Mouse (Mus musculus) forebrain, embryonic 11.5 days (tissue): ENCODE measurements around the gene Klk9. TPM values are rescaled to one million over a fixed set of nuclear protein-coding genes. Genes with fewer than 3 reads are reported as not detected.

Experiments used
- ATAC-seq: fragments of 200-750 bp; cut with Nextera tagmentation; replicated peaks from 2 replicates; pipeline ENCODE4 v1.8.0; 2017; ENCODE audit warnings: moderate TSS enrichment; ENCODE audit not compliant: low FRiP score
- DNase-seq: peaks from one replicate; pipeline ENCODE4 v3.0.0-alpha.2; 2017; ENCODE audit warnings: low spot score
- H3K27ac ChIP-seq: fragments of 300-500 bp; sonication (generic); 2 replicates; pipeline ENCODE4 v1.5.1; 2014; ENCODE audit warnings: low read depth, low read length
- H3K27me3 ChIP-seq: fragments of 300-500 bp; sonication (generic); 2 replicates; pipeline ENCODE4 v1.6.1; 2014; ENCODE audit warnings: mild to moderate bottlenecking, low read length, mixed read lengths; ENCODE audit not compliant: control insufficient read depth, insufficient read depth
- H3K36me3 ChIP-seq: fragments of 300-500 bp; sonication (generic); 2 replicates; pipeline ENCODE4 v1.6.1; 2014; ENCODE audit warnings: mild to moderate bottlenecking, low read length, moderate library complexity, mixed read lengths; ENCODE audit not compliant: control insufficient read depth, insufficient read depth
- H3K4me1 ChIP-seq: fragments of 300-500 bp; sonication (generic); replicated peaks from 2 replicates; pipeline ENCODE4 v1.6.1; 2014; ENCODE audit warnings: low read length, mixed read lengths; ENCODE audit not compliant: control insufficient read depth, insufficient read depth
- H3K4me2 ChIP-seq: fragments of 300-500 bp; sonication (generic); 2 replicates; pipeline ENCODE4 v1.6.1; 2014; ENCODE audit warnings: low read depth, mild to moderate bottlenecking, low read length, moderate library complexity, mixed read lengths; ENCODE audit not compliant: severe bottlenecking
- H3K4me3 ChIP-seq: fragments of 300-500 bp; sonication (generic); 2 replicates; pipeline ENCODE4 v1.5.1; 2014; ENCODE audit warnings: low read depth, low read length
- H3K9ac ChIP-seq: fragments of 300-500 bp; sonication (generic); 2 replicates; pipeline ENCODE4 v1.6.1; 2014; ENCODE audit warnings: low read length
- H3K9me3 ChIP-seq: fragments of 300-500 bp; sonication (generic); 2 replicates; pipeline ENCODE4 v1.6.1; 2016; ENCODE audit warnings: low read length, mixed read lengths; ENCODE audit not compliant: control insufficient read depth
- WGBS: fragments of 180-500 bp; shearing (Covaris S2); extraction: QIAGEN DNeasy Blood & Tissue Kit; methylation state at CpG from one replicate; pipeline ENCODE4 v1.1.7; 2014; 5-methylcytosine and 5-hydroxymethylcytosine counted together
- polyA plus RNA-seq: library from polyadenylated mRNA; unstranded; fragments of >200 nt; fragmentation: Nextera tagmentation; extraction: Ambion mirVana; gene quantifications from 2 replicates; pipeline ENCODE4 v1.2.1, GENCODE M21; 2014

The Klk9 gene
- polyA plus RNA-seq, 1 experiment from 2014 or later, result not detected

- no peaks in the 10 kb centered on the region for H3K9me3 ChIP-seq
- H3K27ac ChIP-seq, result no peak overlapping the region
- H3K9ac ChIP-seq, result no peak overlapping the region
- peaks cover 12% of the 10 kb centered on the region for H3K27me3 ChIP-seq
- DNase-seq (no peak), ATAC-seq (no peak)
- H3K4me2 ChIP-seq, result no peak overlapping the region
- no peaks in the 10 kb centered on the region for H3K4me1 ChIP-seq
- WGBS, result 82% methylated on average over 7 of the region's 7 CpGs
- H3K4me3 ChIP-seq, result no peak overlapping the region
- H3K36me3 ChIP-seq, result no peaks in the 10 kb centered on the region
These were observed 8.2 kb downstream of the Klk9 start for GRCm38 (mm10) chr7:43799876-43800275.

DNA sequence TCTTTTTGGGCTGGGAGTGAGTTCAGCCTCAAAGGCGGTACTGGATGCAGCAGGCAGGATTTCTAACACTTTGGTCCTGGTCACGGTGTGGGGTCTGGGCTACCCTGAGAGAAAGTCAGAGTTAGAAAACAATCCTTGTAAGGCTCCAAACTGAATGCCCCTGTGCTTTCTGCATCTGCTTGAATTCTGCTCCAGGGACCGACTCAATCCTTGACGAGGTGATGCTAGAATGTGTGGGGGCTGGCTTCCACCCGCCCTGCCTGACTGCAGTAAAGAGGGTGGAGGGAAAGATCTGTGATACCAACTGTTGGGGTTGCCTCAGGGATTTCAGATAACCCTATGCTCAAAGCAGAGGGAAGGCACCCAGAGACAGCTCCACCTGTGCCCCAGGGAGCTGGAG is 19.3 kb downstream of the Klk9 start, which contains the start of gene Klk7:
TSS of gene Klk7 (plus strand) at position 301 of the 400 bp plus-strand sequence.
- no peak for DNase-seq
- no peak within 1 kb of the TSS for H3K4me3 ChIP-seq
- no peak within 1 kb of the TSS for H3K4me2 ChIP-seq
- H3K27ac ChIP-seq, result no peak within 1 kb of the TSS
- no peaks in the 10 kb centered on the region for H3K9me3 ChIP-seq
- no peaks in the 10 kb centered on the region for H3K36me3 ChIP-seq
- no peaks in the 10 kb centered on the region for H3K27me3 ChIP-seq
- no peak for ATAC-seq
- H3K9ac ChIP-seq, result no peak within 1 kb of the TSS
- H3K4me1 ChIP-seq, result no peaks in the 10 kb centered on the region
- WGBS, result 57% methylated on average over 5 of the region's 5 CpGs

DNA sequence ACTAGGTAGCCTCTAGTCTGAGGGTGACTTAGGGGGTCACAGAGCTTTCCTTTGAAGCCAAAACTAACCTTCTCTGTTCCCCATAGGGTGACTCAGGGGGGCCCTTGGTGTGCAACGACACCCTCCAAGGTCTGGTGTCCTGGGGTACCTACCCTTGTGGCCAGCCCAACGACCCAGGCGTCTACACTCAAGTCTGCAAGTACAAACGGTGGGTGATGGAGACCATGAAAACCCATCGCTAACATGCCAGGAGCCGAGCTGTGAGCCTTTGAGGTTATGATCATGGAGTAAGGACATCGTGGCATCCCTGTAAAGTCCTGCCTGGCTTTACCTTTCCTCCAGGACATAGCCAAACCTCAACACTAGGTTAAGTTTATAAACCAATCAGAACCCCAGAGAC is 23.5 kb downstream of the Klk9 start:
- H3K4me1 ChIP-seq, result no peaks in the 10 kb centered on the region
- WGBS, result 89% methylated on average over 7 of the region's 7 CpGs
- no peaks in the 10 kb centered on the region for H3K27me3 ChIP-seq
- no peaks in the 10 kb centered on the region for H3K9me3 ChIP-seq
- no peak overlapping the region for H3K27ac ChIP-seq
- H3K4me2 ChIP-seq, result no peak overlapping the region
- no peaks in the 10 kb centered on the region for H3K36me3 ChIP-seq
- ATAC-seq (no peak), DNase-seq (no peak)
- H3K9ac ChIP-seq, result no peak overlapping the region
- H3K4me3 ChIP-seq, result no peak overlapping the region

- no peaks in the 10 kb centered on the region for H3K4me1 ChIP-seq
- H3K36me3 ChIP-seq, result no peaks in the 10 kb centered on the region
- H3K27ac ChIP-seq, result no peak overlapping the region
- H3K27me3 ChIP-seq, result no peaks in the 10 kb centered on the region
- H3K9me3 ChIP-seq, result no peaks in the 10 kb centered on the region
- ATAC-seq (no peak), DNase-seq (no peak)
- no peak overlapping the region for H3K4me2 ChIP-seq
- no peak overlapping the region for H3K4me3 ChIP-seq
- no peak overlapping the region for H3K9ac ChIP-seq
These were observed 25.1 kb downstream of the Klk9 start for GRCm38 (mm10) chr7:43816746-43817145.

DNA sequence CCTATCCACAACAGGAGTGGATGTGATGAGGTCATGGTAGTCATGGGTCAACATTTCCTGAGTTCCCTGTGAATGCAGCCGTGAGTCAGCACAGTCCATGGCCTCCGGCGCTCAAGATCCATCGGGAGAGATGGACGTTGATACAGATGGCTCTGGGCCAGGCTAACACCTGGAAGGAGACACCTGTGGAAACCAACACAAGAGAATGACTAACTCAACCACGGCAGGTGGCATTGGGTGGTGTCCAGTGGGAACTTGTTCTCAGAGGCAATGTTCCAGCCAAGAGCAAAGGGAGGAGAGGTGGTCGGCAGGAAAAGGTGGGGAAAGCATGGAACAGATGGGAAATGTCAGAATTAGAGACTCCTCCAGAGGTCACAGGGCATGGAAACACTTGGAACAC is 29.9 kb downstream of the Klk9 start:
- no peaks in the 10 kb centered on the region for H3K4me1 ChIP-seq
- DNase-seq, result no peak
- H3K27ac ChIP-seq, result no peak overlapping the region
- no peaks in the 10 kb centered on the region for H3K36me3 ChIP-seq
- whole genome bisulfite sequencing, result 91% methylated on average over 7 of the region's 7 CpGs
- H3K9me3 ChIP-seq, result no peaks in the 10 kb centered on the region
- H3K4me2 ChIP-seq, result no peak overlapping the region
- H3K9ac ChIP-seq, result no peak overlapping the region
- no peak overlapping the region for H3K4me3 ChIP-seq
- no peak for ATAC-seq
- H3K27me3 ChIP-seq, result no peaks in the 10 kb centered on the region

GRCm38 (mm10) chr7:43824199-43824598 is 32.5 kb downstream of the Klk9 start, which contains the start of gene Klk6:
TSS of gene Klk6 (plus strand) at chr7:43824499.
- Histone ChIP-seq H3K27ac (no peak within 1 kb of the TSS), H3K4me2 (no peak within 1 kb of the TSS), H3K9ac (no peak within 1 kb of the TSS), H3K4me3 (no peak within 1 kb of the TSS), H3K9me3 (no peaks in the 10 kb centered on the region), H3K36me3 (no peaks in the 10 kb centered on the region), H3K27me3 (no peaks in the 10 kb centered on the region), H3K4me1 (no peaks in the 10 kb centered on the region)
- DNase-seq, result no peak
- ATAC-seq, result no peak
- WGBS, result 77% methylated on average over 10 of the region's 10 CpGs

DNA sequence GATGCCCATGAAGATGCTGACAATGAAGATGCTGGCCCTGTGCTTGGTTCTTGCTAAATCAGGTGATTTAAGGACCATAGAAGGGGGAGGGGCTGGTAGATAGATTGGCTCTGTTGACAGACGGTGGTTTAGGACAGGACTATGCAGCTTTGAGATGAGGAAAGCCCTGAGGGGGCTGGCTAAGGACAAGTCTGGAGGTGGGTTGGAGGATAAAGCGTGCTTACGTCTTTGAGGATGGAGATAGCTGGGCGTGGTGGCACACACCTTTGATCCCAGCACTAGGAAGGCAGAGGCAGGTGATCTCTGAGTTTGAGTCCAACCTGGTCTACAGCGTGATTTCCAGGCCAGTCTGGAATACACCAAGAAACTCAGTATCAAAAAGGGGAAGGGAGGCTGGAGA is 34.4 kb downstream of the Klk9 start:
- Histone ChIP-seq H3K27me3 (no peaks in the 10 kb centered on the region), H3K36me3 (no peaks in the 10 kb centered on the region), H3K9ac (no peak overlapping the region), H3K4me1 (no peaks in the 10 kb centered on the region), H3K9me3 (no peaks in the 10 kb centered on the region), H3K4me3 (no peak overlapping the region), H3K27ac (no peak overlapping the region), H3K4me2 (no peak overlapping the region)
- 87% methylated on average over 5 of the region's 5 CpGs for WGBS
- DNase-seq, result no peak
- no peak for ATAC-seq

GRCm38 (mm10) chr7:43827706-43828105 is 36.0 kb downstream of the Klk9 start:
- no peak for DNase-seq
- Histone ChIP-seq H3K4me2 (no peak overlapping the region), H3K4me1 (no peaks in the 10 kb centered on the region), H3K4me3 (no peak overlapping the region), H3K9me3 (no peaks in the 10 kb centered on the region), H3K36me3 (no peaks in the 10 kb centered on the region), H3K9ac (no peak overlapping the region), H3K27me3 (no peaks in the 10 kb centered on the region), H3K27ac (no peak overlapping the region)
- ATAC-seq, result no peak
- WGBS, result 84% methylated on average over 4 of the region's 4 CpGs

DNA sequence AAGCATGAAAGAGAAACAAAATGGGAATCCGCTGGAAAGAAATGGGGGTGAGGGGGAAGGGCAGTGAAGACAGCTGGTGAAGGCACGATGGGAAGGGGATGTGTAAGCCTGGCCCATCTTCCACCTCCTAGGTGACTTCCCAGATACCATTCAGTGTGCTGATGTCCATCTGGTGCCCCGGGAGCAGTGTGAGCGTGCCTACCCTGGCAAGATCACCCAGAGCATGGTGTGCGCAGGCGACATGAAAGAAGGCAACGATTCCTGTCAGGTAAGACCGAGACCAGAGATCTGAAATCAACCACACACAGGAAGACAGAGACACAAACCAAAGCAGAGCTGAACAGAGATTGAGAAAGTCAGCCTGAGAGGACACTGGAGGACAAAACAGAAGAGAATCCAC is 37.3 kb downstream of the Klk9 start:
- H3K4me3 ChIP-seq, result no peak overlapping the region
- H3K4me1 ChIP-seq, result no peaks in the 10 kb centered on the region
- DNase-seq, result no peak
- H3K9ac ChIP-seq, result no peak overlapping the region
- no peak overlapping the region for H3K4me2 ChIP-seq
- ATAC-seq, result no peak
- no peaks in the 10 kb centered on the region for H3K36me3 ChIP-seq
- H3K9me3 ChIP-seq, result no peaks in the 10 kb centered on the region
- H3K27ac ChIP-seq, result no peak overlapping the region
- H3K27me3 ChIP-seq, result no peaks in the 10 kb centered on the region
- WGBS, result 88% methylated on average over 8 of the region's 8 CpGs
